Mouse (Mus musculus): Measurements from ENCODE around the gene Acap3.

Acap3 gene

DNA sequence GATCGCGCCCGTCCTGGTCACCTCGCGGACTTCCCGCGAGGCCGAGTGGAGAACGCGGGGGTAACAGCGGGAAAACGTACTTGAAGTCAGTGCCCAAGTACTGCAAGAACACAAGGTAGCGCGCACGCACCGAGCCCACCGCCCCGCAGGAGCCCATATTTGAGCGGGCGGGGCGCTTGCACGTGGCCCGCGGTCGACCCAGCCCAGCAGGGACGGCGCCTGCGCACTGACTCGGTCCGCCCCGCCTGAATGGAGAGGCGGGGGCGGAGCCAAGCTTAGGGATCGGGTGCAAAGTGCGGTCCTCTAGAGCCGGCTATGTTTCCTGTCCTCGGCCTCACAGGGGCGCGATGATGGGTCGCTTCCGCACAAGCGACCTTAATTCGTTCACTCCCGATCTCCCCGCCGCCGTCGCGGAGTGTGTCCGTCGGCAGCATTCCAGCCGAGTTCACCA is at the start of gene Acap3, which contains the start of gene Pusl1:
Gene Acap3 (plus strand): TSS at position 272 of the 451 bp plus-strand sequence.
Gene Pusl1 (minus strand): TSS at position 231 of the 451 bp plus-strand sequence.
- DNase-seq (ENCODE audit: low read depth, low spot score) = peak; percentile 91

DNA sequence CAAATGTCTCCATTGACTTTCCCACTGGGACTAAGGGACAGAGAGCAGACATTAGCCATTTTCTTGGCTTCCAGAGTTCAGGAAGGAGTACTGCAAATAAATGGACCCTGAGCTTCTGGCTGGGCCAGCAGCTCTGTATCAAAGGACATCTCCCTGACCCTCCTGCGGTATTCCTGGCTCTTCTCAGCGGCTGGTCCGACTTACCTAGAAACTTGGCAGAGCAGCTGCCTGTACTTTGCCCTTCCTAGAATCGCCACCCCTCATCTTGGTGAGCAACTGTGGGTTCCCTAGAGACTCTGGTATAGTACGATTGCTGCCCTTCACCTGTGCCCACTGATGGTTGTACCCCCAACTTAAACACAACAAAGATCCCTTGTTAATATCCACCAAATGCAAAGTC is 48.4 kb upstream of the Acap3 start:
- no peak for DNase-seq (ENCODE audit: low read depth, low spot score)

DNA sequence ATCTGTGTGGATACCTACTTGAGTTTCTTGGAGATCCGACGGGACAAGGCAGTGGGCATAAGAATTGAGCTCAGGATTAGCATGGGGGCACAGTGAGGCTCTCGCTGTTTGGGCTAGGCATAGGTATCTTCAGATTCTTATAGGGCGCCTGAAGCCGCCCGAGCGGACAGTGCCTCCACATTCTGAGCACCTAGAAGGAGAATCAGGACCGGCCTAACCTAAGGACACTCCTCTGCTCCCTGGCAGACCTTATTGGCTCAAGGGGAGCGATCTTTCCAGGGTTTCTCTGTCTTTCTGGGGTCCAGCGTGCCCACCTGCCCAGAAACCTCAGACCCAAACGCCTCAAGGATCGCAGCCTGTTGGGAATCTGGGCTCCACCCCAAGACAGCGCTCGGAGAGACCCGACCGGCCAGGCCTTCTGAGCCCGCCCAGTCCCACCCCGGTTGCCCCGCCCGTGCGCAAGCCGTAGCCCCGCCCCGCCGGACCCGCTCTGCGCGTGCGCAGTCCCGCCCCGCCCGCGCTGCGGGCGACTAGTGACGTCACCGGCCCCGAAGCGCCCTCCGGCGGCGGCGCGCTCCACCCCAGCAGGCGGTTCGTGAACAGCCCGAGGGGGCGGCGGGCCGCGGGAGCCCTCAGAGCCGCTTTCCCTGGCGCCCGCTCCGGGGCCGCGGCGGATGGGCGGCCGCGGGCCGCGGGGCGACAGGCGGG is 44.6 kb upstream of the Acap3 start, which contains the start of gene Dvl1:
Gene Dvl1 (plus strand): TSS at position 532 of the 708 bp plus-strand sequence.
- peak; percentile 77 for DNase-seq (ENCODE audit: low read depth, low spot score)

DNA sequence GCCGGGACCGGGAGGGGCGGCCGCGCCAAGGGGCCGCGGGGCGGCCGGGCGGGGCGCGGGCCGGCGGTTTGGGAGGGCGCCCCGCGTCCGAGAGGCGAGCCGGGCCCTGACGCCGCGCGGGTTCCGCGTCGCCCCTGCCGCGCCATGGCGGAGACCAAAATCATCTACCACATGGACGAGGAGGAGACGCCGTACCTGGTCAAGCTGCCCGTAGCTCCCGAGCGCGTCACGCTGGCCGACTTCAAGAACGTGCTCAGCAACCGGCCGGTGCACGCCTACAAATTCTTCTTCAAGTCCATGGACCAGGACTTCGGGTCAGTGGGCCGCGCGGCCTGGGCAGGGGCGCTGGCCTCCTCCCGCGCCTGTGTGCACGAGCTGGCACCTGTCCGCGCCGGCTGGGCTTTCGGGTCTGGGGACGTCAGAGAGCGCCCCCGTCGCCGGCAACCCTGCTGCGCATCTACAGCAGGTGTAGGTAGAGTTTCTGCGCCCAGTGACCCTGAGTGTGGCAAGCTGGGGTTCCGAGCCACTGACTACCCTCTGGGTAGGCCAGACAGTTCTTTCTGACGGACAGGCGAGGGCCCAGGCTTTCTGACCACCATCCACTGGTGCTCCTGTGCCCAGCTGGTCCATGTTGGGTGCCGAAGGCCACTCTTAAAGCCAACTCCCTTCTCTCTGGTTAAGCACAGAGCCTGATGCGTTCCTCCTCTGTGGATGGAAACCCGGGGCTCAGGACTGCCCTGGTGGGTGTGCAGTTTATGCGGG is 43.9 kb upstream of the Acap3 start:
- no peak for DNase-seq (ENCODE audit: low read depth, low spot score)

DNA sequence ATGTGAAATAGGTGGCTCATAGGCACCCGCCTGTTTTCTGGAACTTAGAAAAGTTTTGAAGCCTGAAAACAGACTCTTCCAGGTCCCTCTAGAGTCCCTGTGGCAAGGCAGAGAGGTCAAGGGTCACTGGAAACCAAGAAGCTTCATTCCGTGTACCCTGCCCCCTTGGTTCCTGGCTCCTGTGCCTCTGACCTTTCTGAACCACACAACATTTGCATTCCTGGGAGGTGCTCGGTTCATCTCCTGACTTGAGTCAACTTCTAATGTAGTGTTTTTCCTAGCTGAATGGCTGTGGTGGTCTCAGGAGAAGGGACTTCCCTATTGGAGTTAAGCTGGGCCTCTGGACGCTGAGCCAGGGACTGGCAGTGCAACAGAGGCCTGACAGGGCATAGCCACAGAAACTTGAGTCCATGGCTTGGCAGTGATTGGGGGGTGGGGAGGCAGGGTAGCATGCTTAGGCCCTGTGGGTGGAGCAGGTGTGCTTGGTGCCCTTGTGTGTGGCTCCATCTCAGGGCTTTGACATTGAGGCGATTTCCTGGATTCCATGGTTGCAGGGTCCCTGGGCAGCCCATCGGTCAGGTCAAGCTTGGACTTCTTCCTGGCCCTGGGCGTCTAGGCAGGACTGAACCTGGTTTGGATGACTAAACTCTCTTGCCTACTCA is 43.1 kb upstream of the Acap3 start:
- no peak for DNase-seq (ENCODE audit: low read depth, low spot score)

DNA sequence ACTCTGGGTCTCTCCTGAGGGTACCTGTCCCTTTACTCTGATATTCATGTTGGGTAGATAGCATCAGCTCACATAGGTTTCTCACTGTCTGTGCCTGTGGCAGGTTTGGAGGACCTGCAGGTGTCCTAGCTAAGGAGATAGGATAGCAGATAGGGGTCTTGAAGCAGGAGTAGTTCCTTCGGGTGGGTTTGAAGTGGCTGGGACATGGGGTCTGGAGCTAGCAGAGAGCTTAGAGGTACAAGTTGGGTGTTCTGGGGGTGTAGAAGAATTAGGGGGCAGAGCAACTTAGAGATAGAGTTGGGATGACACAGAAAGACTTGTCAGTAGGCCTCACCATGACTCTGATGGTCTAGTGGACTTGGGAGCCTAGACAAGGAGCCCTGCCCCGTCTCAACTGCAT is 42.2 kb upstream of the Acap3 start:
- DNase-seq (ENCODE audit: low read depth, low spot score) = no peak

DNA sequence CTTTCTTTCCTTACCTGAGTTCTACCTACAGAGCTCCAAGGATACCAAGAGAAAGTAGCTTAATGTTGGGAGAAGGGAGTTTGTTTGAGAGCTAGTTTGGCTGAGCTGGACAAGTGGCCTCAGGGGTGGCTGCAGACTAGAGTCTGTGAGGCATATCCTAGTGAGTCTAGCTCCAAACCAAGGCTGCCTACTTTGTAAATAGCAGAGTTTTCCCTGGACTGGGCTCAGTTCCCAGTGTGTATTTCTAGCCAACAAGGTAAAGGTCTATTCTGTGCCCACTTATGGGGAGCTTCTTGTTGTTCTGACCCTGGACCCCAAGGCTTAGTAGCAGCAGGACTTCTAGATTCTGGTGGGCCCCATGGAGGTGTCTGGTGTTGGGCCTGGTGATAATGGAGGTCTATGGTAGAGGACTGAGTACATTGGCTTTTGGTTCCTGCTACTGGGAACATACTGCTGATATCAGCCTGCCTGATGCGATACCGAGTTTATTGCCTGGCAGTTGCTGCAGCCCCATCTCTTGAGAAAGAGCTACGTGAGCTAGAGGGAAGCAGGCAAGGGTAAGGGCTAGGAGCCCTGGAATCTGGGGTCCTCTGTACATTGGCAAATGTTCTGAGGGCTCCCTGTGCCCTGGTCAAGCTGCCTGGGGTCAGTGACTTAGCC is 41.7 kb upstream of the Acap3 start:
- no peak for DNase-seq (ENCODE audit: low read depth, low spot score)

DNA sequence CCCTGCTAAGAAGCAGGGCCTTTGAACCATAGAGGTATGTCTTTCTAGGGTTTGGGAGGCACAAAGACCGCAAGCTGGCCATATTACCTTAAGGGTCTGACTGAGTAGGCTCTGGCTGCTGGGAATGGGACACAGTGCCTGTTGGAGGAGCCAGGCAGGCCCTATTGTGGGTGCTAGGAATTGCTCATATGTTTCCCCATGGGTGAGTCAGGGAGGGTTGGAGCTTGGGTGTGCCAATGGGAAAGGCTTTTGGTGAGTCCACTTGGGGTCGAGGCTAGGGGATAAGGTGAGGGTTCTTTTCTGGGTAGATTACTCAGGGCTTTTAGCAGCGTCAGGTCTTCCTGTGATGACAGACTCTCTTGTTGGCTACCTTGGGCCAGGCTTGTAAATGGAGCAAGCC is 40.3 kb upstream of the Acap3 start:
- DNase-seq (ENCODE audit: low read depth, low spot score) = no peak

DNA sequence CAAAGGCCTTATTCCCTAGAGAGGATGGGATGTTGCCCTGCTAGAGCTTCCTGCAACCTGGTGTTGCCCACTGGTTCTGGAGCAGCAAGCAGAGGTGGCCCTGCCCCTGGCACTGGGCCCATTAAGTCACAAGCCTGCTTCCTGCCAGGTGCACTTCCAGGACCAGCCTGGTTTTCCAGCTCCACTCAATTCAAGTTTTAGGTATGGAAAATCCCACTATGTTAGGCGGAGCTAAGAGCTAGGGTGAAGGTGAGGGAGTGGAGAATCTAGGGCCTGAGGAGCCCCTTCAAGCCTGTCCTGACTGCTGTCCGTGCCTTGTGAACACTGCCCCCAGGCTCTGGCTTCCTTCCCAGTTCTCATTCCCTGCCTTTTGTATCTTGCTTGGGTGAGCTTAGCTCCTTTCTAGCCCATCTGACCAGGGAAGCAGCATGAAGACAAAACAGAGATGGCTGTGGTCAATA is 39.6 kb upstream of the Acap3 start:
- no peak for DNase-seq (ENCODE audit: low read depth, low spot score)

DNA sequence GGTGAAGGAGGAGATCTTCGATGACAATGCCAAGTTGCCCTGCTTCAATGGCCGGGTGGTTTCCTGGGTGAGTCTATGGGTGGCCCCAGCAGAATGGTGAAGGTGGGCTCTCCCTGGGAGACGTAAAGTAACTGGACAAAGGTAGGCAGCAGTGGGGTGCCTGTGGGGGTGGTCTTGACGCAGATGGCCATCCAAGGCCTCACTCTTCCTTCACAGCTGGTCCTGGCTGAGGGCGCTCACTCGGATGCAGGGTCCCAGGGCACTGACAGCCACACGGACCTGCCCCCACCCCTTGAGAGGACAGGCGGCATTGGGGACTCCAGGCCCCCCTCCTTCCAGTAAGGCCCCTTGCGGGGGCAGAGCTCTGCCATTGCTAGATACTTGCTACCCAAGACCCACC is 38.2 kb upstream of the Acap3 start:
- DNase-seq (ENCODE audit: low read depth, low spot score) = no peak

DNA sequence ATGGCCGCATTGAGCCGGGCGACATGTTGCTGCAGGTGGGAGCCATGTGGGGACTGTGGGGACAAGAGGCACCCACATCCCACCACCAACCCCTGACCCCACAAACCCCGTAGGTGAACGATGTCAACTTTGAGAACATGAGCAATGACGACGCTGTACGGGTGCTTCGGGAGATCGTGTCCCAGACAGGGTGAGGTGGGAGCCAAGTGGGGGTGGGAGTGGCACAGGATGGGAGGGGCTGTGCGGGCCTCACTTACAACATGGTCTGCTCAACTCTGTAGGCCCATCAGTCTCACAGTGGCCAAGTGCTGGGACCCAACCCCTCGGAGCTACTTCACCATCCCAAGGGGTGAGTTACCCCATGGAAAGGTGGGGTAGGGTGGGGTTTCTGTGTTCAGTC is 36.6 kb upstream of the Acap3 start:
- no peak for DNase-seq (ENCODE audit: low read depth, low spot score)

DNA sequence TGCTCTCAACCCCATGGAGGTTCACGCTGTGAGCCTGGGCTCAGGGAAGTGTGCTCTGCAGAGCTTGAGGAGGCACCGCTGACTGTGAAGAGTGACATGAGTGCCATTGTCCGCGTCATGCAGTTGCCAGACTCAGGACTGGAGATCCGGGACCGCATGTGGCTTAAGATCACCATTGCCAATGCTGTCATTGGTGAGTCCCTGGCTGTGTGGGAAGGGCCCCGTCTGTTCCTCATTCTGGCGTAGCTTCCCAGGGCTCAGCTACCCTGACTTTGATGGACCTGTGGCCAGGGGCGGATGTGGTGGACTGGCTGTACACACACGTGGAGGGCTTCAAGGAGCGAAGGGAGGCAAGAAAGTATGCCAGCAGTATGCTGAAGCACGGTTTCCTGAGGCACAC is 35.6 kb upstream of the Acap3 start:
- no peak for DNase-seq (ENCODE audit: low read depth, low spot score)

DNA sequence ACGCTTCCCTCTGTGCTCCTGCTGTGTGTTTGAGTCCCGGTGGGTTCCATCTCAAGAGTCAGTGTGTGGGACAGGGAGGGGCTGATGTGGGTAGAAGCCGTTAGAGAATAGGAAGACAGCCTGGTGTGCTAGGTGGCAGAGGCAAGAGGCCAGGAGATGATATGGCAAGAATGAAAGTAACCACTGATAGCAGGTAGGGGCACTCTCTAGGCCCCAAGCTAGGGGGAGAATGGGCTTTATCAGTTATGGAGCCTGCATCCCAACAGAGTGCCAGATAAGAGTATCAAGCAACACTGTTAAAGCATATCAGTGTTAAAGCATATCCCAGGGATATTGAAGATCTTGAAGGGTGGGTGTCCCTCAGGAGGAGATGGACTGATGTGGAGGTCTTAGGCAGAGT is 34.7 kb upstream of the Acap3 start:
- no peak for DNase-seq (ENCODE audit: low read depth, low spot score)

DNA sequence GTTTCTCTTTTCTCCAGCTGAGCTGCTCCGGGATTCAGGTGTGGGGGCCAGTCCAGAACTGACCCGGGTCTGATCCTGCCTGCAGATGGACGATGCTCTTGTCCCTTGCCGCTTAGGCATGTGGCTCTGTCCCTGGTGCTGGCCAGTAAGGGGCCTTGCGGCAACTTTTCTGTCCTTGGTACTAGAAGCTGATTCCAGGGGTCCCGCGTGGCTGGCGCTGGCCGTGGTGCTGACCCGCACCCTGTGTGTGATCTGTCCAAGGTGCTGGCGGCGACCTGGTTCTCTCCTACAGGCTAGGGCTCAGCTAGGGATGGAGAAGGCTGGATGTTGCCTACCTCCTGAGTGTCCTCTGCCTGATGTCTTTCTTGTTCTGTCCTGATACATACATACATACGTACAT is 32.3 kb upstream of the Acap3 start:
- no peak for DNase-seq (ENCODE audit: low read depth, low spot score)

DNA sequence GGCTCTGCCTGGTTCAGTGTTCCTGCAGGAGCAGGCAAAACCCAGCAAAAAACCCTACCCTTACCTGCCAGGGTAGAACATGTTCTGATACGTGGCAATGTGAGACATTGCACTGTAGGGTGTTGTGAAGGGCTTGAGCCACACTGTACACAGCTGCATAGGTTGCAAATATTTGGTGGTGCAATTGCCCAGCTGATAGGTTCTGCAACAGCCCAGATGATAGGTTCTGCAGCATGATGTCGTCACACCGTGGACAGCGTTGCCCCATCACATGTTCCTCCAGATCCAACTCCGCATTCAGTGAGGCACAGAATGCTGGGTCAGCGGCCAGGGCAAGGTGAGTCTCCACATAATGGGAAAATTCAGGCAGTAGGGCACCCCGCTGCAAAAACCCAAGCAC is 29.8 kb upstream of the Acap3 start:
- DNase-seq (ENCODE audit: low read depth, low spot score) = no peak

DNA sequence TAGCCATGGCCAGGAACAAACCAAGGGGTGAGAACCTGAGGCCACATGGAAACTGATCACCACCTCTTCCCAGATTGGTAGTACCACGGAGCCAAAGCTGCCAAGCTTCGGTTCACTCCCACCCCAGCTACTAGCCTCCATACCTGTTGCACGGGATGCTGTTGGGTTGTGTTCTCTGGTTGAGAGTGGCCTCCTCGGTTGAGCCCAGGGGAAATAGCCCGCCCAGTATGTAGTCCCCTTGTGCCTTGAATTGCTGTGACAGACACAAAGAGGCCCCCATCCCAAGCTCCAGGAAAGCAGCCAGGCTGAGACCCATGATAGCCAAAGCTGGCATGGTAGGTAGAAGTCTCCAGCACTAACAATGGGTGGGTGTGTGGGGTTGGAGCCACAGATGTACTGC is 28.6 kb upstream of the Acap3 start, which contains the start of gene Tas1r3:
Gene Tas1r3 (minus strand): TSS at position 362 of the 400 bp plus-strand sequence.
- no peak for DNase-seq (ENCODE audit: low read depth, low spot score)

DNA sequence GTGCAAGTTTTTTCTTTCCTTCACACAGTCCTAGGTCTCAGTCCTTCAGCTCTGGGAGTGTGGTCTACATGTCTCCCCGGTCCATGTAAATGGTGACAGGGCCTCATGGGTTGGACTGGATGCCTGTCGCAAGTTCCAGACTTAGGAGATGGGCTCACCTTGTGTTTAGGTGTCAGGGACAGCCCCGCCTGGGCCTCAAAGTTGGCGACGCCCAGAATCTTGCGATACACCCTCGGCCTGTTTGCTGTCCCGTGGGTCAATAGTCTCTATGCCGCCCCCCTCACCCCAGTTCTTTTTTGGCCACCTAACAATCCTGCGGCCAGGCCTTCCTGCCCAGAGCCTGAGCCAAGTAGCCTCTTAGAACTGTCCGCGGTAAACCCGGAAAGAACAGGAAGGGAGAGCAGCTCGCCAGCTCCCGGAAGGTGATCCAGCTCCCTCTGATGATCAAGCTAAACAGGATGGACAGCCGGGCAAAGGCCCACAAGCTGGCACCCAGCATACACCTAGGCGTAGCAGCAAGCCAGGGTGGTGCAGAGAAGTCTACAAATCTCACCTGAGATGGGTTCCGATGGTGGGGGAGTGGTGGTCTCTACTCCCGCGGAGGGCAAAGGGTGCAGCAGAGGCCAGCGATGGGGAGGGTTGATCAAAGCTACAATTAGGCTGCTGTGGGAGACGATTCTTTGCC is 22.9 kb upstream of the Acap3 start:
- DNase-seq (ENCODE audit: low read depth, low spot score) = no peak

DNA sequence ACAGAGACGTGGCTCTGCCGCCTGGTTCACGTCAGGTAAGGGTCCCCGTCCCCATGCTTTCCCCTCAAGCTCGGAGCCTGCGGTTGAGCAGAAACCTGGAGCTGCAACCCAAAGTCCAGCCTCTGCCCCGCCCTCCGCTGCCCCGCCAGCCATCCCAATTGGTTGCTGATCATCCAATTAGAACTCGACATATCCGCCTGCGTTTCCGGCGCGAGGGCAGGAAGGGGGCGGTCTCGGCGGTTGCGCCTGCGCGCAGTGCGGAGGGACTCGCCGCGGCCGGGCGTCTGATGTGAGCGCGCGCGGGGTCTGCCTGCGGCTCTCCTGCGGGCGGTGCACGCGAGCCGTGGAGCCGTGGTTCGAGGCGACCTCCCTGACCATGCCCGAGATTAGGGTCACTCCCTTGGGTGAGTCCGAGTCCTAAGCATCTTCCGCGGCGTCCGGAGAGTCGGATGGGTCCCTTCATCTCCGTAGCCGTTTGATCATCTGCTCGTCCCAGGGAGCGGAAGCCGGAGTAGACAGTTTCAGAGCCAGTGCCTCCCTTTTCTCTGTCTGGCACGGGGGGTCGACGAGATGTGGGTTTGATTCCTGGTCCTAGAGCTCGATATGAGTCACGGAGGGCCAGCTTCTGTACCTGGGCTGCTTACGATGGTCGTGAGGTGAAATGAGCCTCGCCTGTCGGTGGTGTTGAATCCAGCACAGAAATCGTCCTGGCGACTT is 22.1 kb upstream of the Acap3 start, which contains the start of the genes Cptp and Ints11:
Gene Cptp (minus strand): TSS at position 124 of the 717 bp plus-strand sequence.
Gene Ints11 (plus strand): TSS at position 230 of the 717 bp plus-strand sequence.
- peak; percentile 89 for DNase-seq (ENCODE audit: low read depth, low spot score)

DNA sequence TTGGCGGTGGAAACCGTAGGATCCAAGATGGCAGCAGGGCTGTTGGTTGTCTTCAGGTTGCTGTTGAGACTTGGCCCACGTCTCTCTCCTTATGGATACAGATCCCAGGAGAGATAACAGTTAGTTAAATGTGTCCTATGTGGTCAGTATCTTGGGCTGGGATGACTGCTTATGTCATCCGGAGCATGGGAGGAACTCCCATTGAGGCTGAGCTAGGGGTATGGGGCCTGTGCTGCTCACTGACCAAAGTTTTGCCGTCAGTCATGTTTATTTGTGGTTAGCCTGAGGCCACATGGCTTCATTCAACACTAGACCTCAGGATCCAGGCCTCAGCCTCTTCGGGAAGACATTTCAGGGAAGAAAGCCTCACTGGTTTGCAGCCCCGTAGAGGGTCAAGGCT is 20.2 kb upstream of the Acap3 start:
- no peak for DNase-seq (ENCODE audit: low read depth, low spot score)

DNA sequence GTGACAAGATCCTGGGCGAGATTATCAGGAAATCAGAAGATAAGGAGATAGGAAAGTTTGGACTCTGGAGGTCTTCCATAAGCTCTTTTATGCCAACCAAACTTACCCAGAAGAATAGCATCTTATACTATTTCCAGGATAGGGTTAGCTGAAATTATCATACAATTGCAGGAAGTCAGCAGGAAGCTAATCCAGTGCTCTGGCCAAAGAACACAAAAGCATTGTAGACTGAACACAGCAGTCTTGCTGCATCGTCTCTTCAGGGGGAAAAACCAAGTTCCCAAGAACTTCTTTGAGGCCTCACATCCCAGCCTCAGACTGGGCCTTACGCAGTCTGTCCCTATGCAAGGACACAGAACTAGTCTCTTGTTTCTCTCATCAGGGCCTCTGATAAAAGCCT is 8.0 kb upstream of the Acap3 start:
- no peak for DNase-seq (ENCODE audit: low read depth, low spot score)

Data from telencephalon, adult 2 months (tissue).